Mouse (Mus musculus) inflammation-experienced regulatory T-cells, adult 16 weeks (primary cell): ENCODE measurements around the gene Olfr1338. TPM values are rescaled to one million over a fixed set of nuclear protein-coding genes. Genes with fewer than 3 reads are reported as not detected.

ENCODE experiments used
- polyA plus RNA-seq: library from polyadenylated mRNA; unstranded; fragments of 100-300 nt; shearing (Covaris generic); gene quantifications from one replicate; pipeline ENCODE4 v1.2.1, GENCODE M21; 2017

Gene Olfr1338
- not detected for polyA plus RNA-seq

DNA sequence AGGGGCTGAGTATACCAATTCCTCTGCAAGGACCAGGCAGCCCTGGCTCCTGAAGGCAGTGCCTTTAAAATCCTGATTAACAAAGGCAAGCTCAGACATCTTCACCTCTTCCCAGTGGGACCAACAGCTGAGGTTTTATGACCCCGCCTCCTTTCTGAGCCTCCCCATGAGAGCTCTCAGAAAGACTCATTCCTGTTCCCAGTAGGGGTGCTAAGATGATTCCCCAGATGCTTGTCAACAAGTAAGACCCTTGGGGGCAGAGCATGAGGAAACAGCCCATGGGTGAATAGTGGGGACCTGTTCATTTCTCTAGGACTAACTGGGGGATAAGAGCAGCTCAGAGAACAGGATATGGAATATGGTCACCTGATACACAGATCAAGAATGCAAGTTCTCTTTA lies at the start of gene Olfr1338:
Olfr1338 (minus strand) TSS at position 101 of the 400 bp plus-strand sequence.

DNA sequence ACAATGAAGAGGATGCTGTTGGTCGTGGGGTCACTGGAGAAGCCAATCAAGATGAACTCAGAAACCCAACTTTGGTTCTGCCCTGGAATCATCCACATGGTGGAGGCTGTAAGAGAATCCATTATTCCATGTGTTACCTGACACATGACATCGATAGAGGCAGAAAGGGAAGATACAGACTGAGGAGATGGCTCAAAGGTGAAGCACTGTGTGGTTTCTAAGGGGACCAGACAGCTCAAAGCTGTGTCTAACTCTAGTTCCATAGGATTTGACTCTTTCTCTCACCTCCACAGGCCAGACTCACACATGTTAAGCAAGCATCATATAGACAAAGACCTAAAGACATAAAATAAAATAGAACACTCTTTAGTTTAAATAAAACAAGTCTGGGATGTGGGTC lies 23.9 kb upstream of the Olfr1338 start, which contains the start of gene Olfr1337:
Olfr1337 (minus strand) TSS at position 101 of the 400 bp plus-strand sequence.

DNA sequence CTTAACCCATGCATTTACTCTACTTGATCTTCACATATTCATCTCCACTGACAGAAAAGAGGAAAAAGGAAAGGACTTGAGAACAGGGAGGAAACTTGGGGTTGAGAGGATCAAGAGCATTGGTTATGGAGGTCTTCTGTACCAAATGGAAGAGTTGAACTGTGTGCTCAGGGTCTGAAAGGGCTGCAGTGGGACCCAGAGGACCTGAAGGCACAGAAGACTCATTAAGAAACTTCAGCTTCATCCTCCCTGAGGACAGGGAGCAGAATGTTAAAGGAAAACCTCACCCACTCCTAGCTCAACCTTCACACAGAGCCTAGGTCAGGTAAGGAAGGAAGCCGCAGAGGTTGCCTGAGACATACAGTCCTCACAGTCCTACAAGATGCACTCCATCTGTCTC lies 26.7 kb downstream of the Olfr1338 start, which contains the start of gene Olfr1339:
Olfr1339 (plus strand) TSS at position 301 of the 400 bp plus-strand sequence.

DNA sequence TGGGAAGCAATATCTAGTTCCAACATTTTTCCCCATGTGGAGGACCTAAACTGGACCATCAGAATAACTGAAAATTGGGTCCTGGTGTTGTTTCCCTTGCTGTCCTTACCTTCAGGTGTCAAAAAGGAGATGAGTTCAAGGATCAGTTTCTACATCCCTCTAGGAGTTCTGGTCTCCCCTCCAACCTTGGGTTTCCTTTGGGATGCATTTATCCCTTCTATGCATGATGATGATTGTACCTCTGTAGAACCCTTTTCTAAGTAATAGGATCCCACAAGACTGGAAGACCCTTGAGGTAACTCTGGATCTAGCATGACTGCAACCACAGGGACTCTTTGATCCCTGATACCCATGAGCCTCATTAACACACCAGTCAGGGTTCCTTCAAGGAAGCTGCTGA lies 38.7 kb downstream of the Olfr1338 start, which contains the start of gene Olfr1340:
Olfr1340 (plus strand) TSS at position 301 of the 400 bp plus-strand sequence.

DNA sequence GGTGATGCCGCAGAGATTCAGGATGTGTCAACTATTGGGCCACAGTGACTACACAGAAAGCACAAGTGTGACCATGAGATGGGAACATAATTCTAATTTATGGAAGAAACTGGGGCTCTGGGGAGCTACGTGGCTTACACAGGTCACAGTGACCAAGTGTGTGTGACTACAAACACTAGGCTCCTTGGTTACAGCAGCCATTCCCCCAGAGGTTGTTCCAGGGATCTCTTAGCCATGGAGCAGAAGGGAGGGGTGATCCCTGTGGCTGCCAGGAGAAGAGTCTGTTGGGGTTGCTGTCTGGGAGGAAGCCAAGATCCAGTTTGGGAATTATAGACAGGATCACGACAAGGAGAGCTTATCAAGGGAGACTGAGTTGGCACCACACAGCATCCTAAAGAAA lies 55.3 kb downstream of the Olfr1338 start, which contains the start of gene Olfr1341:
Olfr1341 (plus strand) TSS at position 301 of the 400 bp plus-strand sequence.

Other genes starting within 250 kb of the Olfr1338 start
- not detected for gene 2610528J11Rik, start 231.7 kb downstream of the Olfr1338 start, polyA plus RNA-seq
- gene Tmem125, start 214.7 kb downstream of the Olfr1338 start, polyA plus RNA-seq = not detected
- gene Cfap57, start 138.0 kb downstream of the Olfr1338 start, polyA plus RNA-seq = not detected
- gene Ebna1bp2, start 137.9 kb downstream of the Olfr1338 start, polyA plus RNA-seq = 183 TPM
- gene Olfr62, start 99.8 kb downstream of the Olfr1338 start, polyA plus RNA-seq = not detected
- not detected for gene Olfr1342, start 66.0 kb downstream of the Olfr1338 start, polyA plus RNA-seq
- gene Olfr1341, start 55.2 kb downstream of the Olfr1338 start, polyA plus RNA-seq = not detected
- not detected for gene Olfr1340, start 38.6 kb downstream of the Olfr1338 start, polyA plus RNA-seq
- not detected for gene Olfr1339, start 26.6 kb downstream of the Olfr1338 start, polyA plus RNA-seq
- not detected for gene Olfr1337, start 23.8 kb upstream of the Olfr1338 start, polyA plus RNA-seq
- not detected for gene Olfr1335, start 51.2 kb upstream of the Olfr1338 start, polyA plus RNA-seq
- not detected for gene Olfr1333, start 77.5 kb upstream of the Olfr1338 start, polyA plus RNA-seq
- gene Olfr1331, start 105.9 kb upstream of the Olfr1338 start, polyA plus RNA-seq = not detected
- 0.06 TPM for gene Olfr1330, start 129.9 kb upstream of the Olfr1338 start, polyA plus RNA-seq
- not detected for gene Olfr1329, start 158.7 kb upstream of the Olfr1338 start, polyA plus RNA-seq
- gene Olfr1328, start 179.9 kb upstream of the Olfr1338 start, polyA plus RNA-seq = not detected
- gene Lao1, start 202.8 kb upstream of the Olfr1338 start, polyA plus RNA-seq = not detected